Mouse (Mus musculus) MEL (cell line): ENCODE results near the gene Meis3. TPM values are rescaled to one million over a fixed set of nuclear protein-coding genes. Genes with fewer than 3 reads are reported as not detected.

Source experiments
- DNase-seq: peaks from one replicate; pipeline ENCODE4 v3.0.0; 2011; ENCODE audit warnings: low read depth, low spot score
- H3K27ac ChIP-seq: 2 replicates; pipeline ENCODE4 v1.5.1; 2012; ENCODE audit warnings: low read depth, mild to moderate bottlenecking, control low read depth, low read length, moderate library complexity; ENCODE audit not compliant: control insufficient read depth
- H3K27me3 ChIP-seq, 2 experiments: fragments of 150-350 bp in 1 of 2; sonication (generic) in 1 of 2; 2 replicates each; pipeline ENCODE4 v1.6.1; 2012; ENCODE audit warnings: low read length in 2 of 2, mild to moderate bottlenecking in 2 of 2, improper control_type of control experiment in 1 of 2, moderate library complexity in 1 of 2; ENCODE audit not compliant: insufficient read depth in 2 of 2, control insufficient read depth in 1 of 2
- H3K36me3 ChIP-seq, 2 experiments: 2 replicates each; pipeline ENCODE4 v1.6.1; 2012 to 2014; ENCODE audit warnings: low read length in 2 of 2, improper control_type of control experiment in 1 of 2, inconsistent platforms in 1 of 2, mild to moderate bottlenecking in 1 of 2; ENCODE audit not compliant: insufficient read depth in 2 of 2, control insufficient read depth in 1 of 2
- H3K4me1 ChIP-seq, 2 experiments: fragments of 150-350 bp in 1 of 2; sonication (generic) in 1 of 2; 2 replicates each; pipeline ENCODE4 v1.6.1; 2012; ENCODE audit warnings: low read length in 2 of 2, improper control_type of control experiment in 1 of 2, mild to moderate bottlenecking in 1 of 2; ENCODE audit not compliant: insufficient read depth in 2 of 2, control insufficient read depth in 1 of 2
- H3K4me3 ChIP-seq, 2 experiments: fragments of 150-350 bp in 1 of 2; sonication (generic) in 1 of 2; 2 replicates each; pipeline ENCODE4 v1.5.1; 2012; ENCODE audit warnings: low read depth in 2 of 2, low read length in 2 of 2, mild to moderate bottlenecking in 2 of 2, moderate library complexity in 2 of 2, control low read depth in 1 of 2, improper control_type of control experiment in 1 of 2; ENCODE audit not compliant: control insufficient read depth in 1 of 2, insufficient read depth in 1 of 2
- H3K79me2 ChIP-seq: 2 replicates; pipeline ENCODE4 v1.6.1; 2012; ENCODE audit warnings: mild to moderate bottlenecking, low read length, moderate library complexity; ENCODE audit not compliant: control insufficient read depth, poor library complexity, insufficient read depth
- H3K9ac ChIP-seq: 2 replicates; pipeline ENCODE4 v1.6.1; 2012; ENCODE audit warnings: low read depth, mild to moderate bottlenecking, control low read depth, low read length, moderate library complexity; ENCODE audit not compliant: control insufficient read depth, poor library complexity, severe bottlenecking
- H3K9me3 ChIP-seq: fragments of 150-350 bp; sonication (generic); replicated peaks from 2 replicates; pipeline ENCODE4 v1.6.1; 2012; ENCODE audit warnings: mild to moderate bottlenecking, low read length, improper control_type of control experiment, moderate library complexity; ENCODE audit not compliant: insufficient read depth
- ETS1 ChIP-seq: IDR thresholded peaks from 2 replicates; pipeline ENCODE4 v1.6.1; 2012; ENCODE audit warnings: low read depth, mild to moderate bottlenecking, inconsistent platforms, low read length, improper control_type of control experiment, moderate library complexity
- KAT2A ChIP-seq: conservative IDR thresholded peaks from 2 replicates; pipeline ENCODE4 v1.6.1; 2012; ENCODE audit warnings: low read depth, low read length, improper control_type of control experiment, inconsistent platforms
- MAZ ChIP-seq: IDR thresholded peaks from 2 replicates; pipeline ENCODE4 v1.6.1; 2012; ENCODE audit warnings: low read depth, mild to moderate bottlenecking, inconsistent platforms, low read length, improper control_type of control experiment
- MYC ChIP-seq: IDR thresholded peaks from 2 replicates; pipeline ENCODE4 v1.6.1; 2011; ENCODE audit warnings: low read depth, mild to moderate bottlenecking, low read length, improper control_type of control experiment, moderate library complexity
- POLR2A ChIP-seq, 2 experiments: IDR thresholded peaks; 2 replicates each; pipeline ENCODE4 v1.6.1; 2011 to 2012; ENCODE audit warnings: low read length in 2 of 2, mild to moderate bottlenecking in 2 of 2, control low read depth in 1 of 2, improper control_type of control experiment in 1 of 2, low read depth in 1 of 2, moderate library complexity in 1 of 2; ENCODE audit not compliant: control insufficient read depth in 1 of 2, insufficient read depth in 1 of 2, poor library complexity in 1 of 2
- TBP ChIP-seq: IDR thresholded peaks from 2 replicates; pipeline ENCODE4 v1.8.0; 2011; ENCODE audit warnings: low read depth, low read length, improper control_type of control experiment
- ZKSCAN1 ChIP-seq: IDR thresholded peaks from 2 replicates; pipeline ENCODE4 v1.6.1; 2012; ENCODE audit warnings: low read depth, mild to moderate bottlenecking, inconsistent platforms, low read length, improper control_type of control experiment, moderate library complexity
- ZMIZ1 ChIP-seq: IDR thresholded peaks from 2 replicates; pipeline ENCODE4 v1.6.1; 2012; ENCODE audit warnings: low read depth, mild to moderate bottlenecking, inconsistent platforms, low read length, improper control_type of control experiment, moderate library complexity
- polyA plus RNA-seq, 2 experiments: library from polyadenylated mRNA; stranded (reverse) in 1 of 2; unstranded in 1 of 2; fragments of >175 nt in 1 of 2; fragments of >200 nt in 1 of 2; gene quantifications; 2 replicates each; pipeline versions ENCODE4 v1.2.1 to v1.2.4; 2012; ENCODE audit warnings: low replicate concordance in 2 of 2, low read depth in 1 of 2; ENCODE audit not compliant: insufficient read length in 2 of 2, insufficient read depth in 1 of 2, missing spikeins in 1 of 2
- total RNA-seq: library from RNA; depleted of rRNA; stranded (reverse); fragments of 300-350 nt; gene quantifications from 2 replicates; pipeline ENCODE4 v1.2.3, GENCODE M21; 2012

The Meis3 gene
- total and polyA plus RNA-seq, 3 experiments = 4.8 to 14.9 TPM; not detected in 1

DNA sequence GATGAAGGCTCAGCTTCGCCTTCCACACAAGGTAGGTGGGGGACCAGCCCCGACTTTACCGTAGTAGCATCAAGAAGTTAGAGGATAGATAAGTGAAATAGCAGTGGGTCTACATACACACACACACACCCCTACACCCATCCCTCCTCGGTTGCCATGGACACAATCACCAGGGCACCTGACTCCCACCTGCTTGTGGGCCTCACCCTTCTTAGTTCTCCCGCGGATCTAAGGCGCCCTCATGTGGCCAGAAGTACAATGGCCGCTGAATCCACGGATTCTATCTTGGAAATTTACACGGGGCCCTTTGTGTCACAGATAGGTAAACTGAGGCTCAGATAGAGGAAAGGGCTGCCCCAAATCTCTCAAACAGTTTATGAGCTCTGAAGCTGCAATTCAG, 21.4 kb upstream of the Meis3 start (continued):
- TF ChIP-seq ETS1 = no peak

GRCm38 (mm10) chr7:16155132-16155872, 19.6 kb upstream of the Meis3 start:
- H3K4me3 ChIP-seq = no peak overlapping the region
- no peaks in the 10 kb centered on the region for H3K9me3 ChIP-seq
- TF ChIP-seq TBP (peak; percentile 63), MAZ (no peak), POLR2A (IDR thresholded peaks at IDR 0.05; ENCODE audit: control insufficient read depth in 1 of 2, insufficient read depth in 1 of 2, low read depth in 1 of 2, low read length in 2 of 2, poor library complexity in 1 of 2) (peak in 1 of 2 experiments; percentile 29; a peak in 1 of 4 replicates)
- H3K9ac ChIP-seq = no peak overlapping the region
- no peaks in the 10 kb centered on the region for H3K27me3 ChIP-seq
- no peaks in the 10 kb centered on the region for H3K79me2 ChIP-seq
- H3K27ac ChIP-seq = no peak overlapping the region
- 0 out of 4 replicates have a peak, but pooled peaks cover 0 to 4% of the 10 kb centered on the region in 2 experiments for H3K4me1 ChIP-seq
- no peaks in the 10 kb centered on the region for H3K36me3 ChIP-seq
- DNase-seq = no peak

DNA sequence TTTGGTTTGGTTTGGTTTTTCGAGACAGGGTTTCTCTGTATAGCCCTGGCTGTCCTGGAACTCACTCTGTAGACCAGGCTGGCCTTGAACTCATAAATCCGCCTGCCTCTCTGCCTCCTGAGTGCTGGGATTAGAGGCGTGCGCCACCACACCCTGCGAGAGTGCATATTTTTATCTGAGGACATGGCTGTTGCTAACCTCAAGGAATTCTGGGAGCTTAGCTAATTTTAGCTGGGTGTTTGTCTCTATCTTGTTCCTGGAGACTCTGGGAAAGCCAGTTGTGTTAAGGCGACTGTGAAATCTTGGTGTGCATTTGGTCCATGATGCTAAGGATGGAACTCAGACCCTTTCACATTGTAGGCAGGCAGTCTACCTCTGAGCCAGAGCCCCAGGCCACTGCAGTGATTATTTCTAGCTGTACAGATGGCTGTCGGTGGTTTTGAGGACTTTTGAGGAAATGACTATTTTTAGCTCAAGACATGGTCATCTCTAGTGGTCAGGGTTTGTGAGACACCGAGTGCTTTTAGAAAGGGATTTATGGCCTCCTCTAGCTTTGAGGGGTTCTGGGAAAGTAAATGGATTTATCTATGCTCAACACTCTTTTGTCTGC, 18.7 kb upstream of the Meis3 start:
- Histone ChIP-seq H3K27me3 (no peaks in the 10 kb centered on the region), H3K4me3 (no peak overlapping the region), H3K79me2 (no peaks in the 10 kb centered on the region), H3K36me3 (no peaks in the 10 kb centered on the region), H3K9ac (no peak overlapping the region), H3K27ac (no peak overlapping the region), H3K9me3 (no peaks in the 10 kb centered on the region), H3K4me1 (0 out of 4 replicates have a peak, but pooled peaks cover 0 to 4% of the 10 kb centered on the region in 2 experiments)
- no peak for TF ChIP-seq MYC
- DNase-seq = no peak

- no peak for DNase-seq
- TF ChIP-seq ZKSCAN1 (no peak), KAT2A (no peak), ZMIZ1 (no peak), TBP (no peak)
- H3K9ac ChIP-seq = no peak overlapping the region
- no peak overlapping the region for H3K4me3 ChIP-seq
- H3K79me2 ChIP-seq = no peaks in the 10 kb centered on the region
- H3K36me3 ChIP-seq = no peaks in the 10 kb centered on the region
- no peaks in the 10 kb centered on the region for H3K27me3 ChIP-seq
- no peaks in the 10 kb centered on the region for H3K9me3 ChIP-seq
- H3K4me1 ChIP-seq = 0 out of 4 replicates have a peak, but pooled peaks cover 0 to 4% of the 10 kb centered on the region in 2 experiments
- H3K27ac ChIP-seq = no peak overlapping the region
Observed at GRCm38 (mm10) chr7:16158735-16159134, 16.2 kb upstream of the Meis3 start.
